Mouse (Mus musculus): ENCODE results near the gene Kri1. TPM values are rescaled to one million over a fixed set of nuclear protein-coding genes. Genes with fewer than 3 reads are reported as not detected.

Gene Kri1
- polyA plus RNA-seq, 1 experiment from 2014 or later, result 10.5 TPM

GRCm38 (mm10) chr9:21288404-21289336, 901 bp upstream of the Kri1 start:
- peaks cover 29% of the 10 kb centered on the region for H3K4me1 ChIP-seq (ENCODE audit: control insufficient read depth, insufficient read depth, low read length)
- no peaks in the 10 kb centered on the region for H3K27me3 ChIP-seq (ENCODE audit: control insufficient read depth, insufficient read depth, low read length)
- H3K36me3 ChIP-seq (ENCODE audit: control insufficient read depth, insufficient read depth), result peaks cover 12% of the 10 kb centered on the region
- no peaks in the 10 kb centered on the region for H3K9me3 ChIP-seq (replicated peaks; ENCODE audit: control insufficient read depth, low read length)
- 67% methylated on average over 13 of the region's 13 CpGs for WGBS
- no peak for ATAC-seq (replicated peaks; ENCODE audit: extremely low read depth, insufficient read depth, low FRiP score)
- H3K27ac ChIP-seq (ENCODE audit: low read length), result peak overlapping the region; percentile 94
- H3K4me2 ChIP-seq (ENCODE audit: low read depth, low read length), result peak overlapping the region; percentile 71
- peak overlapping the region; percentile 87 for H3K4me3 ChIP-seq (ENCODE audit: low read length)
- peak overlapping the region; percentile 59 for H3K9ac ChIP-seq (ENCODE audit: low read length)

DNA sequence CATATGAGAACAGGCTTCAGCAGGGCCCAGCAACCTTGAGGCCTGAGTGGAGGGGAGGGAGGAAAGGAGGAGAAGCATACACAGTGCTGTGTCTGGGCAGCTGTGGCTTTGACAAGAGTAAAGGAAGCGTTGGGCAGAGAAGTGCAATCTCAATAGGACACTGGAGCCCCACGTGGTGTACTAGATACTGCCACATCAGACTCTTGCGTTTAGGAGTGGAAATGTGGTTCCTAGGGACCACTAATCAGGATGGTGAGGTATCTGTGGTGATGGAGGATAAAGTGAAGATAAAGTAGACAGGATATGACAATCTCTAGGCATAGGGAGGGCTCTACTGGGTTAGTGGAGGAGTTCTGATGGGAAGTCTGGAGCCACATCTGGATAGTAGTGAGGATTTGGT, 1.0 kb downstream of the Kri1 start:
- ATAC-seq (replicated peaks; ENCODE audit: extremely low read depth, insufficient read depth, low FRiP score), result no peak
- H3K36me3 ChIP-seq (ENCODE audit: control insufficient read depth, insufficient read depth), result peaks cover 22% of the 10 kb centered on the region
- peak overlapping the region; percentile 87 for H3K4me3 ChIP-seq (ENCODE audit: low read length)
- no peaks in the 10 kb centered on the region for H3K27me3 ChIP-seq (ENCODE audit: control insufficient read depth, insufficient read depth, low read length)
- peaks cover 29% of the 10 kb centered on the region for H3K4me1 ChIP-seq (ENCODE audit: control insufficient read depth, insufficient read depth, low read length)
- H3K9ac ChIP-seq (ENCODE audit: low read length), result peak overlapping the region; percentile 87
- no peaks in the 10 kb centered on the region for H3K9me3 ChIP-seq (replicated peaks; ENCODE audit: control insufficient read depth, low read length)
- no peak overlapping the region for H3K27ac ChIP-seq (ENCODE audit: low read length)
- WGBS, result 33% methylated on average over 3 of the region's 3 CpGs
- peak overlapping the region; percentile 80 for H3K4me2 ChIP-seq (ENCODE audit: low read depth, low read length)

DNA sequence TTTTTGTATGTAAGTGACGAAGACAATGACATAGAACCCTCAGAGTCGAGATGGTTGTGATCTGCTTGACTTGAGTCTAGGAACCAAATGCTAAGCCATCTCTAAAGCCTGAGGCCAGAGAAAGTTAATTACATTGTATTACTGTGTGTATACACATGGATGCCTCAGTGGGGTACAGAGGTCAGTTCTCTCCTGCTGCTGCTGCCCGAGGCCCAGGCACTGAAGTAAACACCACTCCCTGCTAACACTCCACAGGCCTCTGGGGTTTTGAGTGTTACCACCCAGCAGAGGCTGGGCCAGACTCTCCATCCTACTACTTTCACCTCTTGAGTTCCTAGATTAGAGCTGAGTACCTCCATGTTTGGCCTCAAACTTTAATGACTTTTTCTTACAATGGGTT, 3.8 kb downstream of the Kri1 start:
- no peaks in the 10 kb centered on the region for H3K9me3 ChIP-seq (replicated peaks; ENCODE audit: control insufficient read depth, low read length)
- no peak for ATAC-seq (replicated peaks; ENCODE audit: extremely low read depth, insufficient read depth, low FRiP score)
- no peaks in the 10 kb centered on the region for H3K27me3 ChIP-seq (ENCODE audit: control insufficient read depth, insufficient read depth, low read length)
- no peak overlapping the region for H3K4me3 ChIP-seq (ENCODE audit: low read length)
- H3K4me1 ChIP-seq (ENCODE audit: control insufficient read depth, insufficient read depth, low read length), result peaks cover 17% of the 10 kb centered on the region
- no peak overlapping the region for H3K4me2 ChIP-seq (ENCODE audit: low read depth, low read length)
- H3K9ac ChIP-seq (ENCODE audit: low read length), result no peak overlapping the region
- H3K27ac ChIP-seq (ENCODE audit: low read length), result no peak overlapping the region
- WGBS, result 82% methylated on average over 3 of the region's 3 CpGs
- H3K36me3 ChIP-seq (ENCODE audit: control insufficient read depth, insufficient read depth), result peaks cover 44% of the 10 kb centered on the region

- Histone ChIP-seq H3K4me1 (ENCODE audit: control insufficient read depth, insufficient read depth, low read length) (peaks cover 13% of the 10 kb centered on the region), H3K27ac (ENCODE audit: low read length) (no peak overlapping the region), H3K4me3 (ENCODE audit: low read length) (no peak overlapping the region), H3K36me3 (ENCODE audit: control insufficient read depth, insufficient read depth) (peaks cover 44% of the 10 kb centered on the region), H3K9me3 (replicated peaks; ENCODE audit: control insufficient read depth, low read length) (no peaks in the 10 kb centered on the region), H3K9ac (ENCODE audit: low read length) (no peak overlapping the region), H3K27me3 (ENCODE audit: control insufficient read depth, insufficient read depth, low read length) (no peaks in the 10 kb centered on the region), H3K4me2 (ENCODE audit: low read depth, low read length) (no peak overlapping the region)
- 92% methylated on average over 5 of the region's 5 CpGs for WGBS
- ATAC-seq (replicated peaks; ENCODE audit: extremely low read depth, insufficient read depth, low FRiP score), result no peak
These were observed 4.2 kb downstream of the Kri1 start for GRCm38 (mm10) chr9:21283591-21283990.

GRCm38 (mm10) chr9:21277776-21278175, 10.0 kb downstream of the Kri1 start:
- Histone ChIP-seq H3K27me3 (ENCODE audit: control insufficient read depth, insufficient read depth, low read length) (no peaks in the 10 kb centered on the region), H3K4me3 (ENCODE audit: low read length) (no peak overlapping the region), H3K4me1 (ENCODE audit: control insufficient read depth, insufficient read depth, low read length) (peaks cover 12% of the 10 kb centered on the region), H3K27ac (ENCODE audit: low read length) (no peak overlapping the region), H3K4me2 (ENCODE audit: low read depth, low read length) (no peak overlapping the region), H3K9me3 (replicated peaks; ENCODE audit: control insufficient read depth, low read length) (no peaks in the 10 kb centered on the region), H3K9ac (ENCODE audit: low read length) (no peak overlapping the region), H3K36me3 (ENCODE audit: control insufficient read depth, insufficient read depth) (peaks cover 73% of the 10 kb centered on the region)
- WGBS, result 87% methylated on average over 5 of the region's 5 CpGs
- no peak for ATAC-seq (replicated peaks; ENCODE audit: extremely low read depth, insufficient read depth, low FRiP score)

DNA sequence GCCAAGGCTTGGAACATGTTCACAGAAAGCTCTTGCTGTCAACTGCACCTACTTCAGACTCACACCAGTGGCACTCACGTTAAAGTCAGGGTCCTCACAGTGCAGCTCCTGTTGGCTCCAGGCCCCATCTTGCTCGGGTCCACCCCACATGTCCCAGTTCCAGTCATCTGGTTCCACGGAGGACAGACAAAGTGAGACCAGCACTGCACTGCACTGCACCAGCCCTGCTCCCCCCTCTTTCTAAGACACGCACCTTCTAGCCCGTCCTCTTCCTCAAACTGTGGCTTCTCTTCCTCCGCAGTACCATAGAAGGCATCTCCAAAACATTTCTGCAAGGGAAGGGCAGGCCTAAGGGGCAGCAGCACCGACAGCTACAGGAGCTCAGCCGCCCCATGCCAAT, 11.5 kb downstream of the Kri1 start:
- Histone ChIP-seq H3K9me3 (replicated peaks; ENCODE audit: control insufficient read depth, low read length) (no peaks in the 10 kb centered on the region), H3K4me1 (ENCODE audit: control insufficient read depth, insufficient read depth, low read length) (peaks cover 12% of the 10 kb centered on the region), H3K9ac (ENCODE audit: low read length) (no peak overlapping the region), H3K36me3 (ENCODE audit: control insufficient read depth, insufficient read depth) (peaks cover 77% of the 10 kb centered on the region), H3K27me3 (ENCODE audit: control insufficient read depth, insufficient read depth, low read length) (no peaks in the 10 kb centered on the region), H3K4me3 (ENCODE audit: low read length) (no peak overlapping the region), H3K27ac (ENCODE audit: low read length) (no peak overlapping the region), H3K4me2 (ENCODE audit: low read depth, low read length) (no peak overlapping the region)
- no peak for ATAC-seq (replicated peaks; ENCODE audit: extremely low read depth, insufficient read depth, low FRiP score)
- WGBS, result 89% methylated on average over 8 of the region's 8 CpGs

DNA sequence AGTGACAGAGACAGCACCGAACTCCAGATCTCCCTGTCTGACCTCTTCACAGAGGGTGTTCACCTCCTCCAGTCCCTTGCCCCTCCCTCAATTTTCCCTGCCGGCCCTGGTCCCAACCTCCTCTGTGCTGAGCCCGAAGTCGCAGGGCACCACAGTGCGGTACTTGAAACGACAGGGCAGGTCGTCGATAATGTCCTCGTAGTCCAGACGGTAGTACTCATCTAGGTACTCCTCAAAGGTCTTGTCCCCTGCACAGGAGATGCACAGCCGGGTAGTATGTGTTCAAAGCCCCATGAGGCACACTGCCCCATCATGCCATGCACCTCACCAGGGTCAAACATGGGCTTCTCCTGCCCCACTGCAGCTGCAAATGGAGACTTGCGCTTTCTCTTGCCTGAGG, 12.0 kb downstream of the Kri1 start:
- Histone ChIP-seq H3K27me3 (ENCODE audit: control insufficient read depth, insufficient read depth, low read length) (no peaks in the 10 kb centered on the region), H3K9me3 (replicated peaks; ENCODE audit: control insufficient read depth, low read length) (no peaks in the 10 kb centered on the region), H3K4me1 (ENCODE audit: control insufficient read depth, insufficient read depth, low read length) (peaks cover 12% of the 10 kb centered on the region), H3K9ac (ENCODE audit: low read length) (no peak overlapping the region), H3K27ac (ENCODE audit: low read length) (no peak overlapping the region), H3K4me3 (ENCODE audit: low read length) (no peak overlapping the region), H3K4me2 (ENCODE audit: low read depth, low read length) (no peak overlapping the region), H3K36me3 (ENCODE audit: control insufficient read depth, insufficient read depth) (peaks cover 77% of the 10 kb centered on the region)
- WGBS, result 83% methylated on average over 12 of the region's 12 CpGs
- no peak for ATAC-seq (replicated peaks; ENCODE audit: extremely low read depth, insufficient read depth, low FRiP score)

DNA sequence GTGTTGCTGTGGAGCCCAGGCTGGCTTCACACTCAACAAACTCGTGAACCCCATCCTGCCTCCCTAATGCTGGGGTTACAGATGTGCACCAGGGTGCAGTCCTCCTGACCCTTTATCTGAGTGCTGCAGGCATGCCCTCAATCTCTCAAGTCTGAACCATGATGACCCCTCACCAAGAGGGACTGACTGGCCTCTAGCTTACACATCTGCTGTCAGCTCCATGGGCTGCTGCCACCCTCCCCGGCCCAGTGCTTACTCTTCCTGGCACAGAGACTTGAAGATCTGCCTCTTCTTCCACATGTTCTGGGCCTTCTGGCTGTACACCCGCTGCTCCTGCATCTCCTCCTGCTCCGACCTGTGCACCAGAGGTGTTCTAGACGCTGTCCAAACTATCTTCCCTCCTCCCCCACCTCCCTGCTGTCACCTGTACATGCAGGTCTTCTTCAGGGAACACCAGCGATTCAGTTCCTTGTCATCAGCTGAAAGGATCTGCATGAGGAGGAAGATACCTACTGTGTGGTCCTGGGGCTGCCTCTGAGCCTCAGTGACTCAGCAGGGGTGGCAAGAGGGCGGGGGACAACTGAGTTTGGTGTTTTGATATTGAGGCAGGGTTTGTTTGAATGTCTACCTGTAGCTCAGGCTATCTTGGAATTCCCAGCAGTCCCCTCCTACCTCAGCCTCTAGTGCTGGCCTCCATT, 12.6 kb downstream of the Kri1 start:
- WGBS, result 76% methylated on average over 7 of the region's 7 CpGs
- Histone ChIP-seq H3K9ac (ENCODE audit: low read length) (no peak overlapping the region), H3K27ac (ENCODE audit: low read length) (no peak overlapping the region), H3K9me3 (replicated peaks; ENCODE audit: control insufficient read depth, low read length) (no peaks in the 10 kb centered on the region), H3K4me1 (ENCODE audit: control insufficient read depth, insufficient read depth, low read length) (peaks cover 12% of the 10 kb centered on the region), H3K36me3 (ENCODE audit: control insufficient read depth, insufficient read depth) (peaks cover 77% of the 10 kb centered on the region), H3K4me2 (ENCODE audit: low read depth, low read length) (no peak overlapping the region), H3K27me3 (ENCODE audit: control insufficient read depth, insufficient read depth, low read length) (no peaks in the 10 kb centered on the region), H3K4me3 (ENCODE audit: low read length) (no peak overlapping the region)
- ATAC-seq (replicated peaks; ENCODE audit: extremely low read depth, insufficient read depth, low FRiP score), result no peak

GRCm38 (mm10) chr9:21274336-21274735, 13.4 kb downstream of the Kri1 start:
- peaks cover 76% of the 10 kb centered on the region for H3K36me3 ChIP-seq (ENCODE audit: control insufficient read depth, insufficient read depth)
- no peak overlapping the region for H3K9ac ChIP-seq (ENCODE audit: low read length)
- H3K4me2 ChIP-seq (ENCODE audit: low read depth, low read length), result no peak overlapping the region
- H3K27me3 ChIP-seq (ENCODE audit: control insufficient read depth, insufficient read depth, low read length), result no peaks in the 10 kb centered on the region
- H3K27ac ChIP-seq (ENCODE audit: low read length), result 0 out of 2 replicates have a peak overlapping the region, but pooled peaks have one; percentile 29
- H3K4me3 ChIP-seq (ENCODE audit: low read length), result no peak overlapping the region
- ATAC-seq (replicated peaks; ENCODE audit: extremely low read depth, insufficient read depth, low FRiP score), result 0 out of 2 replicates have a peak, but pooled peaks have one; percentile 17
- WGBS, result 36% methylated on average over 3 of the region's 3 CpGs
- no peaks in the 10 kb centered on the region for H3K9me3 ChIP-seq (replicated peaks; ENCODE audit: control insufficient read depth, low read length)
- peaks cover 12% of the 10 kb centered on the region for H3K4me1 ChIP-seq (ENCODE audit: control insufficient read depth, insufficient read depth, low read length)
